ENCODE assay signal across 20 mouse cellular contexts in genomic region chr11:57671120-57671697, GRCm38 (mm10). TPM values are rescaled to one million over a fixed set of nuclear protein-coding genes. Genes with fewer than 3 reads are reported as not detected.
A peak's percentile ranks its signal among the peaks of the same experiment; 100 is the strongest.
DNase-seq lines count a peak whose midpoint lies in the region; ATAC-seq and TF ChIP-seq lines count a peak whose summit lies in the region.
"Had no signal": no experiment of that assay in that cellular context is flagged by ENCODE, and none has a peak within 500 bp of the region (broad histone marks: within the 10 kb centered on the region; RNA-seq: fewer than 3 reads in every experiment).

No protein-coding gene starts in this region.

- no peak overlapping the region for H3K27ac ChIP-seq in intestine, embryonic 15.5 days
- H3K27ac ChIP-seq in intestine, embryonic 16.5 days (ENCODE audit: low read length), result no peak overlapping the region
- no peak overlapping the region for H3K27ac ChIP-seq in stomach, embryonic 14.5 days (ENCODE audit: low read length)
- H3K27ac ChIP-seq in stomach, postnatal 0 days (replicated peaks), result no peak overlapping the region
- H3K27ac ChIP-seq: embryonic facial prominence, embryonic 13.5 days had no signal

- H3K4me3 ChIP-seq in intestine, embryonic 15.5 days (replicated peaks), result no peak overlapping the region
- H3K4me3 ChIP-seq in intestine, embryonic 16.5 days (ENCODE audit: low read length), result no peak overlapping the region
- no peak overlapping the region for H3K4me3 ChIP-seq in stomach, embryonic 14.5 days (ENCODE audit: low read depth, low read length)
- H3K4me3 ChIP-seq in stomach, postnatal 0 days (ENCODE audit: low read depth, low read length), result no peak overlapping the region
- H3K4me3 ChIP-seq: embryonic facial prominence, embryonic 13.5 days; heart, embryonic 12.5 days; megakaryocyte, embryonic 14.5 days had no signal

- peak; percentile 56 for DNase-seq in embryo, embryonic 10 days (ENCODE audit: low spot score)
- DNase-seq in embryo, embryonic 10.5 days (ENCODE audit: low spot score), result no peak
- DNase-seq in stomach, postnatal 0 days (ENCODE audit: low spot score), result no peak
- DNase-seq in urinary bladder, postnatal 25 days (ENCODE audit: low spot score), result no peak
- DNase-seq in cerebellum, postnatal 14 days, result no peak
- DNase-seq: adrenal gland, adult 2 months; cerebellum, adult 2 months; forebrain, postnatal 0 days; kidney, adult 18-20 months; lung, postnatal 14 days; retina, postnatal 1 day; right cerebral cortex, postnatal 4 days; thymus, postnatal 14 days had no signal

- H3K9ac ChIP-seq in intestine, embryonic 15.5 days, result no peak overlapping the region
- H3K9ac ChIP-seq in intestine, embryonic 16.5 days (ENCODE audit: low read depth, low read length), result no peak overlapping the region
- no peak overlapping the region for H3K9ac ChIP-seq in stomach, embryonic 14.5 days (replicated peaks; ENCODE audit: low read depth, low read length)
- H3K9ac ChIP-seq in stomach, postnatal 0 days (ENCODE audit: low read length), result no peak overlapping the region
- H3K9ac ChIP-seq: embryonic facial prominence, embryonic 13.5 days; forebrain, postnatal 0 days; heart, embryonic 12.5 days had no signal

- peaks cover 24% of the 10 kb centered on the region for H3K4me1 ChIP-seq in intestine, embryonic 15.5 days (replicated peaks)
- peaks cover 36% of the 10 kb centered on the region for H3K4me1 ChIP-seq in intestine, embryonic 16.5 days (ENCODE audit: control insufficient read depth, insufficient read depth, low read length)
- H3K4me1 ChIP-seq in stomach, embryonic 14.5 days (ENCODE audit: control insufficient read depth, insufficient read depth, low read length), result peaks cover 24% of the 10 kb centered on the region
- peaks cover 2% of the 10 kb centered on the region; the same call in 1 of the 2 replicates for H3K4me1 ChIP-seq in stomach, postnatal 0 days (replicated peaks; ENCODE audit: control insufficient read depth, insufficient read depth)

- no peaks in the 10 kb centered on the region for H3K36me3 ChIP-seq in intestine, embryonic 15.5 days
- no peaks in the 10 kb centered on the region for H3K36me3 ChIP-seq in intestine, embryonic 16.5 days (ENCODE audit: control insufficient read depth, insufficient read depth, low read length)
- no peaks in the 10 kb centered on the region for H3K36me3 ChIP-seq in stomach, embryonic 14.5 days (ENCODE audit: control insufficient read depth, insufficient read depth, low read length)
- H3K36me3 ChIP-seq in stomach, postnatal 0 days (ENCODE audit: control insufficient read depth, insufficient read depth, low read length), result no peaks in the 10 kb centered on the region
- H3K36me3 ChIP-seq: embryonic facial prominence, embryonic 13.5 days; heart, embryonic 12.5 days had no signal

- H3K9me3 ChIP-seq in intestine, embryonic 15.5 days, result no peaks in the 10 kb centered on the region
- no peaks in the 10 kb centered on the region for H3K9me3 ChIP-seq in intestine, embryonic 16.5 days (ENCODE audit: control insufficient read depth, low read length)
- no peaks in the 10 kb centered on the region for H3K9me3 ChIP-seq in stomach, embryonic 14.5 days (ENCODE audit: control insufficient read depth, low read depth, low read length)
- H3K9me3 ChIP-seq in stomach, postnatal 0 days (ENCODE audit: control insufficient read depth, low read length), result no peaks in the 10 kb centered on the region
- H3K9me3 ChIP-seq: embryonic facial prominence, embryonic 13.5 days; heart, embryonic 12.5 days; megakaryocyte, embryonic 14.5 days had no signal

- no peaks in the 10 kb centered on the region for H3K27me3 ChIP-seq in intestine, embryonic 15.5 days (replicated peaks)
- H3K27me3 ChIP-seq in intestine, embryonic 16.5 days (replicated peaks; ENCODE audit: control insufficient read depth, insufficient read depth, low read length), result no peaks in the 10 kb centered on the region
- no peaks in the 10 kb centered on the region for H3K27me3 ChIP-seq in stomach, embryonic 14.5 days (ENCODE audit: control insufficient read depth, insufficient read depth, low read length)
- no peaks in the 10 kb centered on the region for H3K27me3 ChIP-seq in stomach, postnatal 0 days (ENCODE audit: control insufficient read depth, insufficient read depth, low read length)
- H3K27me3 ChIP-seq: embryonic facial prominence, embryonic 13.5 days; heart, embryonic 12.5 days had no signal

- H3K4me2 ChIP-seq in intestine, embryonic 15.5 days (replicated peaks), result no peak overlapping the region
- no peak overlapping the region for H3K4me2 ChIP-seq in intestine, embryonic 16.5 days (ENCODE audit: low read depth, low read length)
- no peak overlapping the region for H3K4me2 ChIP-seq in stomach, embryonic 14.5 days (replicated peaks; ENCODE audit: low read depth, low read length)
- H3K4me2 ChIP-seq in stomach, postnatal 0 days (replicated peaks; ENCODE audit: low read depth), result no peak overlapping the region
- H3K4me2 ChIP-seq: embryonic facial prominence, embryonic 13.5 days; heart, embryonic 12.5 days had no signal

- 12% methylated on average over 5 of the region's 5 CpGs for WGBS in intestine, embryonic 15.5 days
- WGBS in intestine, embryonic 16.5 days, result 16% methylated on average over 5 of the region's 5 CpGs
- 4% methylated on average over 5 of the region's 5 CpGs for WGBS in stomach, embryonic 14.5 days
- WGBS in stomach, postnatal 0 days, result 24% methylated on average over 5 of the region's 5 CpGs

- no peak for TF ChIP-seq CTCF in stomach, postnatal 0 days (IDR thresholded peaks at IDR 0.05; ENCODE audit: low read depth)

- ATAC-seq in intestine, embryonic 15.5 days, result 0 out of 2 replicates have a peak, but pooled peaks have one; percentile 17
- ATAC-seq in intestine, embryonic 16.5 days, result no peak
- 0 out of 2 replicates have a peak, but pooled peaks have one; percentile 35 for ATAC-seq in stomach, embryonic 14.5 days (ENCODE audit: insufficient number of reproducible peaks, insufficient read depth, low FRiP score, low read depth)
- ATAC-seq in stomach, postnatal 0 days (ENCODE audit: low FRiP score, low TSS enrichment), result no peak
- ATAC-seq: forebrain, postnatal 0 days; hindbrain, embryonic 16.5 days had no signal

- no peak for TF ChIP-seq EP300 in stomach, postnatal 0 days (optimal IDR thresholded peaks at IDR 0.05)

RNA-seq across cellular contexts. Expression of gene Galnt10, which starts 26.0 kb away (rescaled TPM):
- 19.3 and 20.3 TPM in 2 replicates for polyA plus RNA-seq in intestine, embryonic 15.5 days (2015; fragmentation: Nextera tagmentation; extraction: Ambion mirVana)
- polyA plus RNA-seq in intestine, embryonic 16.5 days (2015; fragmentation: Nextera tagmentation; extraction: Ambion mirVana), result 16.9 and 17.8 TPM in 2 replicates
- 8.4 and 11.5 TPM in 2 replicates for polyA plus RNA-seq in stomach, embryonic 14.5 days (2014; fragmentation: Nextera tagmentation; extraction: Ambion mirVana)
- polyA plus RNA-seq in stomach, postnatal 0 days (2015; fragmentation: Nextera tagmentation; extraction: Ambion mirVana), result 8.8 and 9.6 TPM in 2 replicates

Comparison
In these comparisons a context has a peak if more than half of its experiments do, and no peak if none do; other contexts are left out.
1. ATAC-seq: peak in intestine, embryonic 15.5 days (single experiment) and stomach, embryonic 14.5 days (single experiment); none in intestine, embryonic 16.5 days (single experiment) and stomach, postnatal 0 days (single experiment).